Mouse (Mus musculus): ENCODE results near the gene Ndrg3.

DNA sequence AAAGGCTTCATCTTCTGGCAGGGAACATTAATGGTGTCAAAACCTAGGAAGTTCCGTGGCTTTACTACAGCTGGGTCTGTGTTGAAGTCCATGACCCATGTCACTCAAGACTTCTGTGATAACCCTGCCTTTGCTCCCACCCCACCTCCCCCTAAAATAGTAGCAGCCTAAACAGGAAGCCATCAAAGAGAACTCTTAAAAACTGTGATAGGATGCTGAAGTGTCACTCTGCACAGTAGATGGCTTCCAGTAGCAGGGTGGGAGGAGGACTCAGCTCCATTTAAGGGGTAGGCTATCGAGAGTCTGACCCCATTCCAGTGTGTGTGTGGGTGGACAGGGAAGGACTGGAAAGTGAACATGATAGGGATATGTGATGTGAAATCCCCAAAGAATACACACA, 16.9 kb downstream of the Ndrg3 start:
- no peak for TF ChIP-seq CTCF (IDR thresholded peaks at IDR 0.05; ENCODE audit: low read depth, low read length)
- TF ChIP-seq POLR2A (IDR thresholded peaks at IDR 0.05; ENCODE audit: borderline replicate concordance, low read depth, low read length) = no peak
